Mouse (Mus musculus): ENCODE data around the gene Ikbke. TPM values are rescaled to one million over a fixed set of nuclear protein-coding genes. Genes with fewer than 3 reads are reported as not detected.
"Not testable (repeated sequence)": the region's sequence is repeated elsewhere in the genome, so short reads cannot be mapped to it uniquely, and the experiment has no call there.

Gene Ikbke
- polyA plus RNA-seq, 1 experiment from 2014 or later = 0.92 TPM

GRCm38 (mm10) chr1:131278606-131279455 is 575 bp downstream of the Ikbke start:
- H3K9me3 ChIP-seq = no peaks in the 10 kb centered on the region
- no peaks in the 10 kb centered on the region for H3K36me3 ChIP-seq (replicated peaks)
- no peaks in the 10 kb centered on the region for H3K4me1 ChIP-seq
- no peak overlapping the region for H3K9ac ChIP-seq
- ATAC-seq (replicated peaks) = no peak
- no peak overlapping the region for H3K4me3 ChIP-seq
- WGBS = 57% methylated on average over 8 of the region's 8 CpGs
- no peak overlapping the region for H3K4me2 ChIP-seq
- no peaks in the 10 kb centered on the region for H3K27me3 ChIP-seq (replicated peaks)
- no peak overlapping the region for H3K27ac ChIP-seq

GRCm38 (mm10) chr1:131276831-131277230 is 2.6 kb downstream of the Ikbke start:
- Histone ChIP-seq H3K9me3 (no peaks in the 10 kb centered on the region), H3K4me3 (no peak overlapping the region), H3K9ac (no peak overlapping the region), H3K36me3 (replicated peaks) (no peaks in the 10 kb centered on the region), H3K4me2 (no peak overlapping the region), H3K4me1 (no peaks in the 10 kb centered on the region), H3K27ac (no peak overlapping the region), H3K27me3 (replicated peaks) (no peaks in the 10 kb centered on the region)
- ATAC-seq (replicated peaks) = no peak

- Histone ChIP-seq H3K36me3 (replicated peaks) (no peaks in the 10 kb centered on the region), H3K9me3 (no peaks in the 10 kb centered on the region), H3K4me1 (no peaks in the 10 kb centered on the region), H3K4me3 (no peak overlapping the region), H3K4me2 (no peak overlapping the region), H3K9ac (no peak overlapping the region), H3K27ac (no peak overlapping the region), H3K27me3 (replicated peaks) (no peaks in the 10 kb centered on the region)
- no peak for ATAC-seq (replicated peaks)
- WGBS = 82% methylated on average over 14 of the region's 14 CpGs
Measured at GRCm38 (mm10) chr1:131275577-131275976, 3.8 kb downstream of the Ikbke start.

- Histone ChIP-seq H3K9me3 (no peaks in the 10 kb centered on the region), H3K27ac (no peak overlapping the region), H3K4me3 (no peak overlapping the region), H3K27me3 (replicated peaks) (0 out of 2 replicates have a peak, but pooled peaks cover 1% of the 10 kb centered on the region), H3K36me3 (replicated peaks) (no peaks in the 10 kb centered on the region), H3K9ac (no peak overlapping the region), H3K4me2 (no peak overlapping the region), H3K4me1 (peaks cover 3% of the 10 kb centered on the region)
- ATAC-seq (replicated peaks) = no peak
- WGBS = 54% methylated on average over 22 of the region's 22 CpGs
Measured at GRCm38 (mm10) chr1:131274725-131275539, 4.5 kb downstream of the Ikbke start.

GRCm38 (mm10) chr1:131269797-131270578 is 9.4 kb downstream of the Ikbke start:
- no peak overlapping the region for H3K4me3 ChIP-seq
- H3K27me3 ChIP-seq (replicated peaks) = 0 out of 2 replicates have a peak, but pooled peaks cover 2% of the 10 kb centered on the region
- H3K9ac ChIP-seq = no peak overlapping the region
- 24% methylated on average over 22 of the region's 22 CpGs for WGBS
- peak; percentile 61 for ATAC-seq (replicated peaks)
- no peaks in the 10 kb centered on the region for H3K36me3 ChIP-seq (replicated peaks)
- H3K4me1 ChIP-seq = peaks cover 4% of the 10 kb centered on the region
- no peaks in the 10 kb centered on the region for H3K9me3 ChIP-seq
- H3K27ac ChIP-seq = no peak overlapping the region
- H3K4me2 ChIP-seq = peak overlapping the region; percentile 28

- Histone ChIP-seq H3K27me3 (replicated peaks) (0 out of 2 replicates have a peak, but pooled peaks cover 2% of the 10 kb centered on the region), H3K27ac (no peak overlapping the region), H3K4me3 (no peak overlapping the region), H3K9me3 (no peaks in the 10 kb centered on the region), H3K9ac (no peak overlapping the region), H3K4me2 (no peak overlapping the region), H3K4me1 (peaks cover 4% of the 10 kb centered on the region), H3K36me3 (replicated peaks) (no peaks in the 10 kb centered on the region)
- ATAC-seq (replicated peaks) = no peak
- WGBS = 86% methylated on average over 10 of the region's 10 CpGs
Measured at GRCm38 (mm10) chr1:131268776-131269175, 10.6 kb downstream of the Ikbke start.

- Histone ChIP-seq H3K4me1 (no peaks in the 10 kb centered on the region), H3K36me3 (replicated peaks) (no peaks in the 10 kb centered on the region), H3K27ac (no peak overlapping the region), H3K4me3 (no peak overlapping the region), H3K9me3 (no peaks in the 10 kb centered on the region), H3K4me2 (no peak overlapping the region), H3K27me3 (replicated peaks) (no peaks in the 10 kb centered on the region), H3K9ac (no peak overlapping the region)
- no peak for ATAC-seq (replicated peaks)
- WGBS = 74% methylated on average over 12 of the region's 12 CpGs
Measured at GRCm38 (mm10) chr1:131263905-131264304, 15.5 kb downstream of the Ikbke start.

GRCm38 (mm10) chr1:131260309-131260656 is 19.1 kb downstream of the Ikbke start:
- no peaks in the 10 kb centered on the region for H3K9me3 ChIP-seq
- H3K4me2 ChIP-seq = no peak overlapping the region
- no peaks in the 10 kb centered on the region for H3K27me3 ChIP-seq (replicated peaks)
- H3K9ac ChIP-seq = no peak overlapping the region
- H3K4me3 ChIP-seq = no peak overlapping the region
- ATAC-seq (replicated peaks) = peak; percentile 57
- H3K36me3 ChIP-seq (replicated peaks) = no peaks in the 10 kb centered on the region
- WGBS = 26% methylated on average over 10 of the region's 10 CpGs
- H3K4me1 ChIP-seq = no peaks in the 10 kb centered on the region
- no peak overlapping the region for H3K27ac ChIP-seq

GRCm38 (mm10) chr1:131259632-131260308 is 19.6 kb downstream of the Ikbke start:
- Histone ChIP-seq H3K4me2 (no peak overlapping the region), H3K9me3 (no peaks in the 10 kb centered on the region), H3K4me3 (no peak overlapping the region), H3K9ac (no peak overlapping the region), H3K36me3 (replicated peaks) (no peaks in the 10 kb centered on the region), H3K4me1 (no peaks in the 10 kb centered on the region), H3K27me3 (replicated peaks) (no peaks in the 10 kb centered on the region), H3K27ac (no peak overlapping the region)
- peak; percentile 28; the same call in 1 of the 2 replicates for ATAC-seq (replicated peaks)
- WGBS = 69% methylated on average over 10 of the region's 10 CpGs

GRCm38 (mm10) chr1:131257288-131257687 is 22.1 kb downstream of the Ikbke start:
- no peaks in the 10 kb centered on the region for H3K36me3 ChIP-seq (replicated peaks)
- ATAC-seq (replicated peaks) = no peak
- no peak overlapping the region for H3K4me2 ChIP-seq
- H3K27ac ChIP-seq = no peak overlapping the region
- no peak overlapping the region for H3K9ac ChIP-seq
- WGBS = 84% methylated on average over 6 of the region's 6 CpGs
- no peaks in the 10 kb centered on the region for H3K9me3 ChIP-seq
- no peaks in the 10 kb centered on the region for H3K27me3 ChIP-seq (replicated peaks)
- no peak overlapping the region for H3K4me3 ChIP-seq
- no peaks in the 10 kb centered on the region for H3K4me1 ChIP-seq

GRCm38 (mm10) chr1:131252516-131253250 is 26.7 kb downstream of the Ikbke start:
- not testable (repeated sequence) for H3K4me3 ChIP-seq; H3K9me3 ChIP-seq; H3K27me3 ChIP-seq (replicated peaks); ATAC-seq (replicated peaks); H3K4me1 ChIP-seq; H3K9ac ChIP-seq; H3K36me3 ChIP-seq (replicated peaks); H3K4me2 ChIP-seq; H3K27ac ChIP-seq
- WGBS = 82% methylated on average over 7 of the region's 7 CpGs

All from midbrain, embryonic 15.5 days (tissue).